Mouse (Mus musculus): ENCODE data around the gene Clec16a. TPM values are rescaled to one million over a fixed set of nuclear protein-coding genes. Genes with fewer than 3 reads are reported as not detected.
A peak's percentile ranks its signal among the peaks of the same experiment; 100 is the strongest.

Gene Clec16a
- polyA plus RNA-seq, 1 experiment from 2014 or later = 40.6 TPM

GRCm38 (mm10) chr16:10683193-10684000 is 138.3 kb downstream of the Clec16a start:
- Histone ChIP-seq H3K27ac (no peak overlapping the region), H3K9ac (replicated peaks) (no peak overlapping the region), H3K4me2 (no peak overlapping the region), H3K27me3 (no peaks in the 10 kb centered on the region), H3K36me3 (no peaks in the 10 kb centered on the region), H3K4me3 (replicated peaks) (no peak overlapping the region), H3K9me3 (no peaks in the 10 kb centered on the region), H3K4me1 (replicated peaks) (no peaks in the 10 kb centered on the region)
- no peak for ATAC-seq (ENCODE audit: insufficient number of reproducible peaks, insufficient read depth, low FRiP score, low TSS enrichment, low read depth)
- 80% methylated on average over 8 of the region's 8 CpGs for WGBS

- Histone ChIP-seq H3K4me1 (replicated peaks) (peaks cover 6% of the 10 kb centered on the region; the same call in 1 of the 2 replicates), H3K36me3 (0 out of 2 replicates have a peak, but pooled peaks cover 2% of the 10 kb centered on the region), H3K9ac (replicated peaks) (no peak overlapping the region), H3K27me3 (no peaks in the 10 kb centered on the region), H3K4me2 (no peak overlapping the region), H3K4me3 (replicated peaks) (no peak overlapping the region), H3K9me3 (no peaks in the 10 kb centered on the region), H3K27ac (no peak overlapping the region)
- ATAC-seq (ENCODE audit: insufficient number of reproducible peaks, insufficient read depth, low FRiP score, low TSS enrichment, low read depth) = no peak
- WGBS = 75% methylated on average over 6 of the region's 6 CpGs
These were observed 144.7 kb downstream of the Clec16a start for GRCm38 (mm10) chr16:10689748-10690318.

DNA sequence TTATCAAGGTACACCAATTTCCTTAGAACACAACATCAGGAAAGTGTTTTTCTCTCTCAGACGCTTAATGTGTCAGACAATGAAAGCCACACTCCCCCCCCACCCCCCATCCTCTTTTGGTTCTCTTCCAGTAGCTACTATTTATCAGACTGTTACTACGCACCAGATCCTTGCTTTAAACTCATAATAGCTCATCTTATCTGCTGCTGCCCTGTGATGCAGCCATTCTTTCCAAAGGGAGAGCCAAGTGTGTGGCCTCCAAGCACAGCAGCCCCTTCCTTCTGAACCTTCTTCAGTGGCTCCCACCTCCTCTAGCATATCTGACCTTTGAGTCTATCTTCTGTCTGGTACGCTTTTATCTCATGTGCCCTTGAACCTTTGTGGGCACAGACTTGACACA is 145.3 kb downstream of the Clec16a start:
- no peak overlapping the region for H3K4me3 ChIP-seq (replicated peaks)
- 91% methylated on average over 3 of the region's 3 CpGs for WGBS
- H3K4me1 ChIP-seq (replicated peaks) = peaks cover 6% of the 10 kb centered on the region; the same call in 1 of the 2 replicates
- H3K4me2 ChIP-seq = no peak overlapping the region
- H3K27me3 ChIP-seq = no peaks in the 10 kb centered on the region
- no peak overlapping the region for H3K27ac ChIP-seq
- no peak overlapping the region for H3K9ac ChIP-seq (replicated peaks)
- 0 out of 2 replicates have a peak, but pooled peaks cover 2% of the 10 kb centered on the region for H3K36me3 ChIP-seq
- no peak for ATAC-seq (ENCODE audit: insufficient number of reproducible peaks, insufficient read depth, low FRiP score, low TSS enrichment, low read depth)
- H3K9me3 ChIP-seq = no peaks in the 10 kb centered on the region

GRCm38 (mm10) chr16:10691705-10692104 is 146.6 kb downstream of the Clec16a start:
- Histone ChIP-seq H3K4me3 (replicated peaks) (no peak overlapping the region), H3K27ac (no peak overlapping the region), H3K4me2 (no peak overlapping the region), H3K27me3 (no peaks in the 10 kb centered on the region), H3K4me1 (replicated peaks) (peaks cover 6% of the 10 kb centered on the region; the same call in 1 of the 2 replicates), H3K36me3 (0 out of 2 replicates have a peak, but pooled peaks cover 2% of the 10 kb centered on the region), H3K9me3 (no peaks in the 10 kb centered on the region), H3K9ac (replicated peaks) (no peak overlapping the region)
- WGBS = 82% methylated on average over 5 of the region's 5 CpGs
- ATAC-seq (ENCODE audit: insufficient number of reproducible peaks, insufficient read depth, low FRiP score, low TSS enrichment, low read depth) = no peak

DNA sequence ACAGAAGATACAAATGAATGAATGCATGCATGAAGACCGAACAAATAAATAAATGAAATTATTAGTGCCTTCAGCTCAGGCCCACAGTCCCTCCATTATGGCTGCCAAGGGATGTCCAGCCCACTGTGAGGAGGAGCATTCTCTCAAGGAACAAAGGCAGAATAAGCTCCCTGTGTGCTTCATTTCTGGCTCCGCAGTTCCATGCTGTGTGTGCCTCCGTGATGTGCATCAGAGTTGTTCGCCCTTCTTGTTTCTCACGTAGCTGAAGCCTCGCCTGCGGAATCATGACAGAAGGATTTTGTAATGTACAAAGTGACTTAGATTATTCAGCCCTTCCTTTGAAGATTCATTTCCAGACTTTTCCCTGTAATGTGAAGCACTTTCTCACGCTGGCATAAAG is 147.7 kb downstream of the Clec16a start:
- 91% methylated on average over 8 of the region's 8 CpGs for WGBS
- Histone ChIP-seq H3K4me1 (replicated peaks) (peaks cover 12% of the 10 kb centered on the region), H3K9me3 (no peaks in the 10 kb centered on the region), H3K27me3 (no peaks in the 10 kb centered on the region), H3K4me2 (no peak overlapping the region), H3K9ac (replicated peaks) (no peak overlapping the region), H3K27ac (no peak overlapping the region), H3K4me3 (replicated peaks) (no peak overlapping the region), H3K36me3 (0 out of 2 replicates have a peak, but pooled peaks cover 2% of the 10 kb centered on the region)
- no peak for ATAC-seq (ENCODE audit: insufficient number of reproducible peaks, insufficient read depth, low FRiP score, low TSS enrichment, low read depth)

GRCm38 (mm10) chr16:10693424-10693823 is 148.3 kb downstream of the Clec16a start:
- H3K27ac ChIP-seq = no peak overlapping the region
- H3K9me3 ChIP-seq = no peaks in the 10 kb centered on the region
- H3K4me2 ChIP-seq = no peak overlapping the region
- no peaks in the 10 kb centered on the region for H3K27me3 ChIP-seq
- H3K4me3 ChIP-seq (replicated peaks) = no peak overlapping the region
- WGBS = 82% methylated on average over 1 of the region's 1 CpGs
- ATAC-seq (ENCODE audit: insufficient number of reproducible peaks, insufficient read depth, low FRiP score, low TSS enrichment, low read depth) = no peak
- H3K9ac ChIP-seq (replicated peaks) = no peak overlapping the region
- H3K4me1 ChIP-seq (replicated peaks) = peaks cover 16% of the 10 kb centered on the region
- 0 out of 2 replicates have a peak, but pooled peaks cover 2% of the 10 kb centered on the region for H3K36me3 ChIP-seq

GRCm38 (mm10) chr16:10694414-10694851 is 149.3 kb downstream of the Clec16a start:
- Histone ChIP-seq H3K4me1 (replicated peaks) (peaks cover 16% of the 10 kb centered on the region), H3K27ac (no peak overlapping the region), H3K9ac (replicated peaks) (no peak overlapping the region), H3K36me3 (0 out of 2 replicates have a peak, but pooled peaks cover 2% of the 10 kb centered on the region), H3K4me2 (no peak overlapping the region), H3K9me3 (no peaks in the 10 kb centered on the region), H3K4me3 (replicated peaks) (no peak overlapping the region), H3K27me3 (no peaks in the 10 kb centered on the region)
- WGBS = 66% methylated on average over 11 of the region's 11 CpGs
- no peak for ATAC-seq (ENCODE audit: insufficient number of reproducible peaks, insufficient read depth, low FRiP score, low TSS enrichment, low read depth)

DNA sequence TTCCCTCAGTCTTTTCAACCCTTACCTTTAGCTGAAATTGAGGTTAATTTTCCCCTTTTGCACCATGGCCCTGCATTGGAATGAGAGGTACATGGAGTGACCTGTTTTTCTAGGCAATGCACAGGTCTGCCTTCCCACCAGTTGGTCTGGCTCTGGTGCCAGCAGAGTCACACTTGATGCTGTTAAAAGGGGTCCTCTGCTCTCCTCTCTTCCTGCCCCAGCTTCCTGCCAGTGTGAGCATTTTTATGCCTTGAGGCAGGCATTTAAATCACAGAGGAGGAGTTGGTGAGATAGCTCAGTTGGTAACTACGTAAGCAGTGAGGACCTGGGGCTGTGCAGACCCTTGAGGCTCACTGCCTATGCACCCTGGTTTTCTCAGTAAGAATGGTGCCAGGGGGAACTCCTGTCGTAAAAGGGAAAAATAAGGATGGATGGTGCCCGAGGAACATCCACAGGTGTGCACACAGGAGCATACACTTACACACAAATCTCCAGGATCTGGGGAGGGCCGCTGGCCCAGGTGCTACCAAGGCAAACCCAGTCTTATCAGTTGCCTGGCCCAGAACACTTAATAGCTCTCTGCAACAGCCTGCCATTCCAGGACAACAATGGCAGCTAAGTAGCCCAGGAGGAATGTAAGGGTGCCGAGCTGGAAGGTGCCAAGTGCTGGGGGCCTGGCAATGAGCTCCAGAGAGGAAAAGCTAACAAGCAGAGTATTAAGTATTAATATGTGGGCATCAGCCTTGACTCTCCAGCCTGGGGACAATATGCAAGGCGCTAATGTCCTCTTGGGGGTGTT is 152.9 kb downstream of the Clec16a start:
- WGBS = 60% methylated on average over 6 of the region's 6 CpGs
- Histone ChIP-seq H3K9me3 (no peaks in the 10 kb centered on the region), H3K4me3 (replicated peaks) (no peak overlapping the region), H3K27me3 (no peaks in the 10 kb centered on the region), H3K4me1 (replicated peaks) (peaks cover 26% of the 10 kb centered on the region), H3K36me3 (no peaks in the 10 kb centered on the region), H3K4me2 (no peak overlapping the region), H3K9ac (replicated peaks) (0 out of 2 replicates have a peak overlapping the region, but pooled peaks have one; percentile 9), H3K27ac (no peak overlapping the region)
- ATAC-seq (ENCODE audit: insufficient number of reproducible peaks, insufficient read depth, low FRiP score, low TSS enrichment, low read depth) = no peak

DNA sequence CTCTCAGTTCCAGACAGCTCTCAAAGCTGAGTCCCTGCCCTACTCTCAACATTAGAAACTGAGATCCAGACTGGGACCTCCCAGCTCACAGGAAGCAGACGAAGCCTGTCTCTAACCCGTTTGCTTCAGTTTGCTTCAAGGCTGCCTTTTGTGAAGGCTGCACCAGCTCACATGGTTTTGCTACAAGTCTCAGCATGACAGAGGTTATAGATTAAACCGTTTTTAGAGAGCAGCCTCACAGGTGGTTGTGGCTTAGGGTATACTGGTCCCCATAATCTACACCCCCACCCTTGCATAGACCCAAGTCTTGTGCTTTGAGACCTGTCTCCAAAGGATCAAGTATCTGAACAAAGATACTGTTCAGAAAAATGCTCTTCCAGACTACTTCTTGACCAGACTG is 154.2 kb downstream of the Clec16a start:
- H3K27me3 ChIP-seq = no peaks in the 10 kb centered on the region
- H3K9me3 ChIP-seq = no peaks in the 10 kb centered on the region
- peaks cover 28% of the 10 kb centered on the region for H3K4me1 ChIP-seq (replicated peaks)
- H3K4me3 ChIP-seq (replicated peaks) = no peak overlapping the region
- H3K9ac ChIP-seq (replicated peaks) = no peak overlapping the region
- no peak overlapping the region for H3K4me2 ChIP-seq
- H3K27ac ChIP-seq = no peak overlapping the region
- H3K36me3 ChIP-seq = no peaks in the 10 kb centered on the region
- WGBS = 64% methylated on average over 3 of the region's 3 CpGs
- no peak for ATAC-seq (ENCODE audit: insufficient number of reproducible peaks, insufficient read depth, low FRiP score, low TSS enrichment, low read depth)

DNA sequence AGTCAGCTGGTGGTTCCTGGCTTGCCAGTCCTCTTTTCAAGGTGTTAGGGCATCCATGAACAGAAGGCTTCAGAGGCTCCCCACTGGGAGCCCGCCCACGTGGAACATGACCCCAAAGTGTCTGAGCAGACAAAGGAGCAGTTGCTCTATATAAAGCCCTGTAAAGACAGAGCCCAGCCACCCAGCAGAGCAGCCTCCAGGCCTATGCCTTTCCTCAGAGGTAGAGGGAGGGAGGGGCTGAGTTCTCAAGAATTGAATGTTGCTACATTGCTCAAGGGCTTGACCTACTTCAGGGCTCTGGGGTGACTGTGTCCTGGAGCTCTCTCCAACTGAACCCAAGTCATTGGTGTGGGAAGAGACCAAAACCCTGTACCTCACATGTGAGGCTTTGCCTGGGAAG is 155.0 kb downstream of the Clec16a start:
- WGBS = 29% methylated on average over 2 of the region's 2 CpGs
- no peak overlapping the region for H3K4me3 ChIP-seq (replicated peaks)
- no peaks in the 10 kb centered on the region for H3K36me3 ChIP-seq
- no peaks in the 10 kb centered on the region for H3K9me3 ChIP-seq
- no peak overlapping the region for H3K4me2 ChIP-seq
- peaks cover 28% of the 10 kb centered on the region for H3K4me1 ChIP-seq (replicated peaks)
- no peak overlapping the region for H3K9ac ChIP-seq (replicated peaks)
- H3K27me3 ChIP-seq = no peaks in the 10 kb centered on the region
- H3K27ac ChIP-seq = no peak overlapping the region
- no peak for ATAC-seq (ENCODE audit: insufficient number of reproducible peaks, insufficient read depth, low FRiP score, low TSS enrichment, low read depth)

DNA sequence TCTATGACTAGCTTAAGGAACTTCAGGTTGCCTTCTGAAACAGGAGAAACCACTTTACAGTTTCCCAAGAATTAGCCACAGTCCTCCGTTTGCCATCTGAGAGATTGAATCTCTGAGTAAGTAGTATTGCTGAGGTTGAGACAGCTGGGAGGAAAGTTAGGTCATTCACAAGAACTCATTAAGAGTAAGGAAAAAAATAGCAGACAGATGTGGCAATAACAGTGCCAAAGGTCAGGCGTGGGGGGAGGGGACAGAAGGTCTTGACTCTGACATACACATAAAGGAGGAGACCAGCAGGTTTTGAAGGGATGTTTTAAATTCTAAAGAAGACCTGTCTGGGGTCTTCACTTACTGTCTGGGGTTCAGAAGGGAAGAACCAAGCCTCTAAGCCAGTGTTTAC is 157.3 kb downstream of the Clec16a start:
- H3K4me1 ChIP-seq (replicated peaks) = peaks cover 26% of the 10 kb centered on the region
- 41% methylated on average over 2 of the region's 2 CpGs for WGBS
- no peak overlapping the region for H3K27ac ChIP-seq

More for the DNA sequence above, 157.3 kb downstream of the Clec16a start:
- no peak overlapping the region for H3K4me3 ChIP-seq (replicated peaks)
- no peak overlapping the region for H3K9ac ChIP-seq (replicated peaks)
- ATAC-seq (ENCODE audit: insufficient number of reproducible peaks, insufficient read depth, low FRiP score, low TSS enrichment, low read depth) = no peak
- no peaks in the 10 kb centered on the region for H3K9me3 ChIP-seq
- no peak overlapping the region for H3K4me2 ChIP-seq
- H3K36me3 ChIP-seq = no peaks in the 10 kb centered on the region
- H3K27me3 ChIP-seq = no peaks in the 10 kb centered on the region

Data from limb, embryonic 12.5 days (tissue).